In genomic region chrX:109095245-109096242, GRCm38 (mm10) we compare ENCODE assay signal across 8 mouse cellular contexts. TPM values are rescaled to one million over a fixed set of nuclear protein-coding genes. Genes with fewer than 3 reads are reported as not detected.
DNase-seq lines count a peak whose midpoint lies in the region; ATAC-seq lines count a peak whose summit lies in the region.

Sh3bgrl (plus strand) TSS chrX:109095365.

- ATAC-seq in embryonic facial prominence, embryonic 12.5 days (ENCODE audit: insufficient number of reproducible peaks, insufficient read depth, low FRiP score, low TSS enrichment): peak; percentile 94
- ATAC-seq in limb, embryonic 13.5 days (ENCODE audit: low FRiP score, low read depth): peak; percentile 99
- peak; percentile 98 for ATAC-seq in midbrain, embryonic 15.5 days (replicated peaks)

- DNase-seq in 3T3-L1 (ENCODE audit: low read depth, low spot score): peak; percentile 94
- DNase-seq in adrenal gland, postnatal 25 days: peak; percentile 67
- DNase-seq in heart, adult 11 months: peak; percentile 99
- DNase-seq in kidney, adult 18-20 months: peak; percentile 72
- peak; percentile 48 to 69 for DNase-seq in spleen, postnatal 10 days (ENCODE audit: low spot score in 2 of 2)

- peak within 1 kb of the TSS; percentile 46 for H3K4me2 ChIP-seq in embryonic facial prominence, embryonic 12.5 days (replicated peaks)
- H3K4me2 ChIP-seq in limb, embryonic 13.5 days (replicated peaks): peak within 1 kb of the TSS; percentile 59
- peak within 1 kb of the TSS; percentile 46 for H3K4me2 ChIP-seq in midbrain, embryonic 15.5 days

- H3K4me3 ChIP-seq in embryonic facial prominence, embryonic 12.5 days: peak within 1 kb of the TSS; percentile 44
- H3K4me3 ChIP-seq in limb, embryonic 13.5 days: peak within 1 kb of the TSS; percentile 53
- peak within 1 kb of the TSS; percentile 56 for H3K4me3 ChIP-seq in midbrain, embryonic 15.5 days

- H3K4me1 ChIP-seq in embryonic facial prominence, embryonic 12.5 days: no peaks in the 10 kb centered on the region
- no peaks in the 10 kb centered on the region for H3K4me1 ChIP-seq in limb, embryonic 13.5 days
- H3K4me1 ChIP-seq in midbrain, embryonic 15.5 days: no peaks in the 10 kb centered on the region

- no peaks in the 10 kb centered on the region for H3K36me3 ChIP-seq in embryonic facial prominence, embryonic 12.5 days
- no peaks in the 10 kb centered on the region for H3K36me3 ChIP-seq in limb, embryonic 13.5 days
- no peaks in the 10 kb centered on the region for H3K36me3 ChIP-seq in midbrain, embryonic 15.5 days (replicated peaks)

- H3K9ac ChIP-seq in embryonic facial prominence, embryonic 12.5 days: peak within 1 kb of the TSS; percentile 55
- peak within 1 kb of the TSS; percentile 62 for H3K9ac ChIP-seq in limb, embryonic 13.5 days
- H3K9ac ChIP-seq in midbrain, embryonic 15.5 days: peak within 1 kb of the TSS; percentile 65

- no peaks in the 10 kb centered on the region for H3K27me3 ChIP-seq in embryonic facial prominence, embryonic 12.5 days
- H3K27me3 ChIP-seq in limb, embryonic 13.5 days: no peaks in the 10 kb centered on the region
- H3K27me3 ChIP-seq in midbrain, embryonic 15.5 days (replicated peaks): no peaks in the 10 kb centered on the region

- peak within 1 kb of the TSS; percentile 90 for H3K27ac ChIP-seq in embryonic facial prominence, embryonic 12.5 days
- peak within 1 kb of the TSS; percentile 87 for H3K27ac ChIP-seq in limb, embryonic 13.5 days
- peak within 1 kb of the TSS; percentile 91 for H3K27ac ChIP-seq in midbrain, embryonic 15.5 days

- WGBS in embryonic facial prominence, embryonic 12.5 days: 15% methylated on average over 26 of the region's 26 CpGs
- 12% methylated on average over 26 of the region's 26 CpGs for WGBS in limb, embryonic 13.5 days
- WGBS in midbrain, embryonic 15.5 days: 19% methylated on average over 26 of the region's 26 CpGs

- no peaks in the 10 kb centered on the region for H3K9me3 ChIP-seq in embryonic facial prominence, embryonic 12.5 days
- H3K9me3 ChIP-seq in limb, embryonic 13.5 days: no peaks in the 10 kb centered on the region
- H3K9me3 ChIP-seq in midbrain, embryonic 15.5 days: no peaks in the 10 kb centered on the region

RNA-seq across cellular contexts. Expression of gene Sh3bgrl, which starts in this region (rescaled TPM):
- total RNA-seq in adrenal gland, postnatal 25 days (2021): 111 and 123 TPM in 2 replicates
- 178 and 193 TPM in 2 replicates for polyA plus RNA-seq in embryonic facial prominence, embryonic 12.5 days (2016; fragmentation: Nextera tagmentation; extraction: Ambion mirVana)
- polyA plus RNA-seq in limb, embryonic 13.5 days (2015; fragmentation: Nextera tagmentation; extraction: Ambion mirVana): 163 and 168 TPM in 2 replicates
- polyA plus RNA-seq in midbrain, embryonic 15.5 days (2015; fragmentation: Nextera tagmentation; extraction: Ambion mirVana): 181 and 195 TPM in 2 replicates

Comparison
In these comparisons a context has a peak if more than half of its experiments do, and no peak if none do; other contexts are left out.
1. Peak in every context shown above with its lines: DNase-seq, ATAC-seq, H3K4me3 ChIP-seq and H3K27ac ChIP-seq.